Mouse (Mus musculus): ENCODE results near the gene Ikzf2. TPM values are rescaled to one million over a fixed set of nuclear protein-coding genes. Genes with fewer than 3 reads are reported as not detected.

The Ikzf2 gene
- total RNA-seq, 2 experiments from 2014 or later, result 11.3 to 11.7 TPM

- DNase-seq (ENCODE audit: low spot score in 2 of 2), result no peak
These were observed 170.9 kb downstream of the Ikzf2 start for GRCm38 (mm10) chr1:69516144-69516543.

- DNase-seq (ENCODE audit: low spot score in 2 of 2), result no peak
These were observed 173.3 kb downstream of the Ikzf2 start for GRCm38 (mm10) chr1:69513595-69514250.

- no peak for DNase-seq (ENCODE audit: low spot score in 2 of 2)
These were observed 178.8 kb downstream of the Ikzf2 start for GRCm38 (mm10) chr1:69508275-69508674.

DNA sequence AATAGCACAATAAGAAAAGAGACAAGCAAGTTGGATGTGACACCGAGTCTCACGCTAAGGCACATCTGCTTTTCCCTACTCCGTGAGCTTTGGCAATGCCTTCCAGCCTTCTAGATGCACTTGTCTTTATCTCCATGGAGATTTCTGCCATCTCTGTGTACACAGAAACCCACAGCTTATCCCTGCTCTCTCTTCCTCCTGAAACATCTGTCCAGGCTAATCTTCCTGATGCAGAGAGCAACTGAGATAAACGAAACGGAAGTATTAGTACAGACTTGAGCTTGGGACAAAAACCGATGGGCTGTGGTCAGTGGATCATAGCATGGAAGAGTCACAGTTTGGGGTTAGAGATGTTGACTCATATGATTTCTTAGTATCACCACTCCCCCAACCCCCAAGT is 179.5 kb downstream of the Ikzf2 start:
- no peak for DNase-seq (ENCODE audit: low spot score in 2 of 2)

- no peak for DNase-seq (ENCODE audit: low spot score in 2 of 2)
These were observed 180.4 kb downstream of the Ikzf2 start for GRCm38 (mm10) chr1:69506615-69507159.

DNA sequence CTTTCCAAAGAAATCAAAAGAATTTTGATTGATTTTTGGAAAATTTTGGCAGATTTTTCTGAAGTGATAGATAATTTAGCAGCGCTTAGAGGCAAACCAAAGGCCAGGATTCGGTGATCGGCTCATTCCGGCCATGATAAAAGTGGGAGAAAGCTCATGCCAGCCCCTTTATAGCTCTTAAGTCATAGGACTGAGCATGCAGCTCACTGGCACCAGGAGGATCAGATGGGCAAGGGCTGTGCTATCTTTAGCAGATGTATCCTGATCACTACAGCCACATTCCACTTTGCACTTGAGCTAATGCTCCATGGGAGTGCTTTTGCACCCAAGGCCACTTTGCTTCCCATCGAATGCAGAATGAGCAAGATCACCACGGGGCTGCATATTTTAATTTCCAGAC is 181.0 kb downstream of the Ikzf2 start:
- DNase-seq (ENCODE audit: low spot score in 2 of 2), result no peak

- no peak for DNase-seq (ENCODE audit: low spot score in 2 of 2)
These were observed 186.7 kb downstream of the Ikzf2 start for GRCm38 (mm10) chr1:69500388-69500787.

- no peak for DNase-seq (ENCODE audit: low spot score in 2 of 2)
These were observed 187.4 kb downstream of the Ikzf2 start for GRCm38 (mm10) chr1:69499652-69500051.

- DNase-seq (ENCODE audit: low spot score in 2 of 2), result no peak
These were observed 188.2 kb downstream of the Ikzf2 start for GRCm38 (mm10) chr1:69498862-69499306.

DNA sequence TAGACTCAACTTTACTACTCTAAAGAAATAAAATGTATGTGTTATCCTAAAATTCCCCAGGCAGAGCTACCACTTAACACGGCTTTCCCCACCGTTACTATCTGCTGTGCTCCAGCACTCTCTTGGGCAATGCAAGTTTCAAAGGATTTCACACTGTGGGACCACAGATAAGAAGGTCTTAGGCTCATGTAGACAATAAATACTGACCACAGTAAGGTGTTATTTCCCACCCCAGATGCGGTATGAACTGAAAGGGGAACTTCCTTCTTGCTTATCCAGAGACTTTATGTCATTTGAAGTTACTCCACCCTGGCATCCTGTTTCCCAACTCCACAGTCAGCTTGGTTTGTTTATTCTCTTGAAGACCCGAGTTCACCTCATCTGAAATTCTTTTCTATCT is 191.0 kb downstream of the Ikzf2 start:
- DNase-seq (ENCODE audit: low spot score in 2 of 2), result no peak

DNA sequence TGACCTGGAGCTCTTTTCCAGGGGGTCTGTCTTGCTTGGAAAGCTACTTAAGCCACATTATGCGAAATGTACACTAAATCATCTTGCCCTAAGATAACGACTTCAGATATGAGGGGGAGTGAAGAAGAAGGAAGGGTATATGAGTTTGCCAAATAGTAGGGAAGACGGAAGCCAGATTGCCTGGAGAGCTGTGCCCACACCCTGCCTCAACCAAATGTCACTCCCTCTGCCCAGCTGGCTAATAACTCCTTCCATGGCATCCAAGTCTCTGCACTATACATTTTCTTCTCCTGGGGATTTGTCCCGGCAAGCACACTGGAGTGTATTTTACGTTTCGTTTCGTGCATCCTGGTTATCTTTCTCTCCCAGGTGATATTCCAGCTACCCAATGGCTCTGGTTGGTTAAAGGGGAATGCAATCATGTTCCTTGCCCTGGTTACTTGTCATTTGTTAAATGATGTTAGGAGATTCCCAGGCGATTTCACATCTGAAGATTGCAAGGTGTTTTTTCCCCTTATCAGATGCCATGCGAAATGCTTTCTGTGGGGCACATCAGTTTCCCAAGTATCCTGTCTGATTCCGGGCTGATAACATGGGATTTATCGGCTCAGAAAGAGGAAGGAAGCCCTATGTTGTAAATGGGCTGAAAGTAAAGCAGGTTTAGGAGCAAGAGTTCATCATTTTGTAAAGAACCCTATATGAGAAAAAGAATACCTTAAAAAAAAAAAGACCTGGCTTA is 193.6 kb downstream of the Ikzf2 start:
- DNase-seq (ENCODE audit: low spot score in 2 of 2), result no peak

DNA sequence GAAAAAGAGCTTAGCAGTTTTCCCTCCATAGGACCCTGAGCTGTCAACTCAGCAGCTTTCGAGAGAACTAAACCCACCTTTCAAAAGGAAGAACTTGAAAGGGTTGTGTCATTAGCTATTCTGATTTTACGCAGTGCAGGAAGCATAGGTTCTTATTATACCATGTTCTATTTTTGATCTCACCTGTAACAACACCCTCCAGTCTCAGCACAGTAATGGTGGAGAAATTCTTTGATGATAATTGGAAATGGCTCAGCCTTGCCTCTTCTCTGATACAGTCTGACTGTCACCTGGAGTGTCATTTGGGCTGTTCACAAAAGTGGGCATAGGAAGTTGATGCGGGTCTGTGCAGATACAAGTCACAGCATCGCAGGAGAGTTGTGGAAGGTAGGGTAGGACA is 195.0 kb downstream of the Ikzf2 start:
- DNase-seq (ENCODE audit: low spot score in 2 of 2), result no peak

DNA sequence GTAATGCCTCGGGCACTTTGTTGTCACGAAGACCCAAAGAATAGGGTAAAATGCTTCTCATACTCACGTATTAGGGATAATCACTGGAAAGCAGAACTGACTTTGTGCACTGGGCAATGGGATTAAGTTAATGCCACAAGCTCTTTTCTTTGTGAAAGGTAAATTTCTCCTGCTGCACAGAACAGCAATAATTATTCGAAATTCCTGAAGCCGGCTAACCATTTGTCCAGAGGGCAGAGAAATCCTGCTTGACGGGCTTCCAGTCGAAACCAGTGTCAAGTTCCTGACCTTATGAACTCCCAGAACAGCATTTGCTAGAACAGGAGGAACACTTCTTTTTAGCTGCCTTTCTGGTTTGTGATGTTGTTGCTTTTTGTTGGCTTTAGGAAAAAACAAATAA is 198.0 kb downstream of the Ikzf2 start:
- DNase-seq (ENCODE audit: low spot score in 2 of 2), result no peak

DNA sequence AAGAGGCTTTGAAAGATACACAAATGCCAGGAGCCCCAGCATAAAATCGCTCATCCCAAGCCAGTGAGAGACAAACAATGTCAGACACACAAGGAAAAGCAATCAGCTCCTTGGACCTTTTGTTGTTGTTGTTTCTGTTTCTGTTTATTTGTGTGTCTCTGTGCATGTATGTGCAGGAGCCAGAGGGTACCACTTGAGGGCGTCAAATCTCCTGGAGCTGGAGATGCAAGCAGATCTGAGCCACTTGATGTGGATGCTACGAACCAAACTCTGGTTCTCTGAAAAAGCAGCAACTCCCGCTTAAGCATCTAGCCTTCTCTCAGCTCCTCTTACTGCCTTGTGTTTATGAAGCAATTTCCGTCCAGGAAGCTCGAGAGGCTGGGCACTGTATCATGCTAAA is 198.4 kb downstream of the Ikzf2 start:
- no peak for DNase-seq (ENCODE audit: low spot score in 2 of 2)

Other genes with a start within 250 kb of the Ikzf2 start
- under 1 TPM; 0.28 to 0.56 TPM for gene Spag16, start 139.7 kb upstream of the Ikzf2 start, total RNA-seq (2021)